Mouse (Mus musculus): Measurements from ENCODE around the gene Ldb3.

The Ldb3 gene

GRCm38 (mm10) chr14:34561647-34562046 is 26.8 kb downstream of the Ldb3 start:
- no peak for DNase-seq (ENCODE audit: low spot score)

DNA sequence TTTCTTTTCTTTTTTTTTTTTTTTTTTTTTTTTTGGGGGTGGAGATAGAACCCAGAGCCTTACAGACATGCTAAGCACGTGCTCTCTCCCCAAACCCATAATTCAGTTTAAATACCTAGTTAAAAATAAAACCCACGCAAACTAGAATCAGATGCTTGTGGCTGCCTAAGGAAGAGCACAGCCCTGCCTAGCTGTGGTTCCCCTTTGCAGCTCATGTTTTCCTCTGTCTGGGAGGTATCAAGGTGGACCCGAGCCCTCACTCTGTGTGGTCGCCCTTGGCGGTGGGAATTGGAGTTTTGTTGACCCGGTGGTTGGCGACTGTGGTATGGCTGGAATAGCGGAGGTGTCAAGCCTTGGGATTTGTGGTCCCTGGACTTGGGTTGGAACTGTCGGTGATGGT is 29.5 kb downstream of the Ldb3 start:
- DNase-seq (ENCODE audit: low spot score): no peak

GRCm38 (mm10) chr14:34555211-34555610 is 33.3 kb downstream of the Ldb3 start:
- DNase-seq (ENCODE audit: low spot score): no peak

- DNase-seq (ENCODE audit: low spot score): no peak
Measured at GRCm38 (mm10) chr14:34554047-34554446, 34.4 kb downstream of the Ldb3 start.

GRCm38 (mm10) chr14:34553470-34553869 is 35.0 kb downstream of the Ldb3 start:
- DNase-seq (ENCODE audit: low spot score): no peak

GRCm38 (mm10) chr14:34552226-34552625 is 36.3 kb downstream of the Ldb3 start:
- no peak for DNase-seq (ENCODE audit: low spot score)

DNA sequence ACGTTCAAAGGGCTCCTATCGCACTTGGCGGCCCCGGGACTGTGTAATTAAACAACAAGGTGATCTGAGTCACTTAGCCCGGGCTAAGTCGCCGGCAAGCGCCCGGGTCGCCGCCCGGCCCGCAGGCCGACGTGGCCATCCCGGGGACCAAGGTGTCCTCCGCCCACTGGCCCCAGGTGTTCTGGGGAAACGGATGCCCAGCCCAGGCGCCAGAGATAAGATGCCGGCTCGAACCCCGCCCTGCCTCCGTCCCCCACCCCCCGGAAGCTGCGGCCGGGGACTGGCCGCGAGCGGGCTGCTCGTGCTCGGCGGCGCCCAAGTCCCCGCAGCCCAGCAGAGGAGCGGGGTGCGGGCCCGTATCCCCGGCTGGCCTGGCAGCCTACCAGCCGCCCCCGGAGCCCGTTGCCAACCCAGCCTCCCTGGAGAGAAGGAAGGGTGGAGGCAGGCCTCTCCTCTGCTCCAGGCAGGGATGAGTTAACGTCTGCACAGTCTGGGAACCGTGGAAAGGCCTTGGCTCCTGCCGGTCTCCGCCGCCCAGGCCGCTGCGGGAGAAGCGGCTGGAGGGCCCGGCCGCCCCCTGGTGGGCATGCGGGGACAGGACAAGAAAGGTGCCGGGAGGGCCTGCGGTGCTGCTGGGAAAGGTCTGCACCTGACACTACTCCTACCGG is 39.3 kb downstream of the Ldb3 start:
- peak; percentile 80 for DNase-seq (ENCODE audit: low spot score)

DNA sequence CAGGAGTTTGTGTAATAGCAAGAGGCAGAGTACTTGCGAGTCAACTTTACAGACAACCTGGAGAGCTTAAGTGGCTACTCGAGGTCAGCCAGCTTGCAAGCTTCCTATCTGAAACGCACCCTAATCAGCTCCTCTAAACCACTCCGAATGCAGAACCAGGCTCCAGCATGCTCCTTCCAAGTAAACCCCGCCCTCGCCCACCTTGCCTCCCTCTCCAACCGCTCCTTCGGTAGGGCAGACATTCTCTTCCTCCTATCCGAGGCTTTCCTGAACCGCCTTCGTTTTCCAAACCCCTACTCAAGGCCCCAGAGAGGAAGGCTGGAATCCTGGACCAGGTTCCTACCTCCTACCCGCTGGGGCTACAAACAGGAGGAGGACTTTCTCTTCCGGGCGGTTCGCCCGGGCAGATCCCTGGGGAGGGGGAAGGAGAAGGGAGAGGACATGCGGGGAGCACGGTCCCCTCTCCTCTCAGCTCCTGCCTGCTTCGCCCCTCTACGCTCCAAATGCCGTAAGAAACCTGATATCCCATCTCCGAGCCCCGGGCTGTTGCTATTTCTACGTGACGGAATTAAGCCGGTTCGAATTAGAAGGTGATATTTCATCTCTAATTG is 40.0 kb downstream of the Ldb3 start:
- DNase-seq (ENCODE audit: low spot score): peak; percentile 52

DNA sequence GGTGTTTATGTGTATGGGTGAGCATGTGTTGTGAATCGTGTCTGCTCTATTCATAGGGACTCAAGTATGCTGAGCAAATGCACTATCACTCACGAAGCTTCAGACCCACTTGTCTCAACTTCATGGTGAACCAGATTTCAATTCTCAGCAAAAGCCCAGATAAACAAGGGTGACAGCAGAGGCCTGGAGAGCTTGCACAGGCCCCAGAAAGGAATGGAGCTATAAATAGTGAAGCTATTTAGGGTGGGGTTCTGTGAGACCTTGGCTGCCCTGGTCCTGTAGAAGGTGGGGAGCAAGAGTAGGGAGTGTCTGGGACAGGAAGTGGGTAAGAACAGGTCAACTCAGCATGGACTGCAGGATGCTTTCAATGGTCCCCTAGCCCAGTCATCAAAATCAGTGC is 43.9 kb downstream of the Ldb3 start:
- DNase-seq (ENCODE audit: low spot score): no peak

GRCm38 (mm10) chr14:34544001-34544400 is 44.5 kb downstream of the Ldb3 start:
- DNase-seq (ENCODE audit: low spot score): no peak

GRCm38 (mm10) chr14:34543596-34543995 is 44.9 kb downstream of the Ldb3 start:
- DNase-seq (ENCODE audit: low spot score): no peak

- no peak for DNase-seq (ENCODE audit: low spot score)
Measured at GRCm38 (mm10) chr14:34541896-34542295, 46.6 kb downstream of the Ldb3 start.

DNA sequence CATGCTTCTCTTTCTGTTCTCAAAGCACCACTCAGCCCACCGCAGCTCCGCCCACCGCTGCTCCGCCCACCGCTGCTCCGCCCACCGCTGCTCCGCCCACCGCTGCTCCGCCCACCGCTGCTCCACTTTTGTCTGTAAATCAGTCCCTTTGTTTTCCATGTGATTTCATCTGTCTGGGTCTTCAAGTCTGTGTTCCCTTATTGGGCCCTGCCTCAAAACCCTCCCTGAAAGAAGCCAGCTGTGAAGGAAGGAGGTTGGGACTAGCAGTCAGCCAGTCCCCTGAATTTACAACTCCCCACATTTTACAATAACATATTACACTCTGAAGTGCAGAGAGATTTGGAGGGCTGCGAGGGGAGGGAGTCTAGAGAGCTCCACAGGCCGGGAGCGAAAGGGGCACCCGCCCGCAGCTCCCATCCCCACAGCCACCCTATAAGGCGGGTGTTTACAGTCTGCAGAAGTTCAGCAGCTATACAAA is 47.8 kb downstream of the Ldb3 start:
- DNase-seq (ENCODE audit: low spot score): peak; percentile 46

- DNase-seq (ENCODE audit: low spot score): no peak
Measured at GRCm38 (mm10) chr14:34535883-34536282, 52.6 kb downstream of the Ldb3 start.

- DNase-seq (ENCODE audit: low spot score): no peak
Measured at GRCm38 (mm10) chr14:34533537-34533936, 54.9 kb downstream of the Ldb3 start.

DNA sequence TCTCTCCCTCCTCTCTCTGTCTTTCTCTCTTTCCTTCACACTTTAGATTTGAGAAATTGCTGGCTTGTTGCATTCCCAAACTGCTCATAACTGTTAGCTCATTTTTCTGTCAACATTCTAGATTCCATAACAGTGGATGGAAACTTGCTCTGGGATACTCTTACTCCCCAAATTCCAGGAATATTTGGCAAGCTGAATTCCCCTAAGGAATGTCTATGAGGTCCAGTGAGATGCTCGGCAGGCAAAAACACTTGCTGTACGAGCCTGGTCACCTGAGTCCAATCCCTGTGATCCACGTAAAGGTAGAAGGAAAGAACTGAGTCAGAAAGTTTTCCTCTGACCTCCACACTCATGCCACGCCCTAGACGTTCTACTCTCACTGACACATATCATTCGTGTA is 55.9 kb downstream of the Ldb3 start:
- no peak for DNase-seq (ENCODE audit: low spot score)

- DNase-seq (ENCODE audit: low spot score): no peak
Measured at GRCm38 (mm10) chr14:34528804-34529203, 59.7 kb downstream of the Ldb3 start.

DNA sequence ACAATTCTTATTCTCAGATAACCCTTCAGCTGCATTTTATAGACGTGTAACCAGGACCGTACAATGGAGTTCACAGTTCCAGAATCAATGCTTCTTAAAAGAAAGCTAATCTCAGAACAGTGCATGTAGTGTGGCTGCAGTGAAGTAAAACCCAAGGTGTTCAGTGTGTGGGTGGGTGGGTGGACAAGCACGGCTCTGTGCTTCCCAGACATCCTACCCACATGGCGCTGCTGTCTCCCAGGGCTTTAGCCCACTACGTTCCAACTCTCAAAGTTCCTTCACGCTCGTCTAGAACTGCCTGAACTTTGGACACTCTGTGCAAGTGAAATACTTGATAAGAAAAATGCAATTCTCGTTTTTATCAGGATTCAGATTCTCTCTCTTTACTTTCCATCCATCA is 65.8 kb downstream of the Ldb3 start, which contains the start of gene 9230112D13Rik:
Gene 9230112D13Rik (minus strand): TSS at position 101 of the 400 bp plus-strand sequence.
- DNase-seq (ENCODE audit: low spot score): no peak

- no peak for DNase-seq (ENCODE audit: low spot score)
Measured at GRCm38 (mm10) chr14:34517959-34518544, 70.4 kb downstream of the Ldb3 start.

GRCm38 (mm10) chr14:34516960-34517577 is 71.4 kb downstream of the Ldb3 start:
- DNase-seq (ENCODE audit: low spot score): no peak

DNA sequence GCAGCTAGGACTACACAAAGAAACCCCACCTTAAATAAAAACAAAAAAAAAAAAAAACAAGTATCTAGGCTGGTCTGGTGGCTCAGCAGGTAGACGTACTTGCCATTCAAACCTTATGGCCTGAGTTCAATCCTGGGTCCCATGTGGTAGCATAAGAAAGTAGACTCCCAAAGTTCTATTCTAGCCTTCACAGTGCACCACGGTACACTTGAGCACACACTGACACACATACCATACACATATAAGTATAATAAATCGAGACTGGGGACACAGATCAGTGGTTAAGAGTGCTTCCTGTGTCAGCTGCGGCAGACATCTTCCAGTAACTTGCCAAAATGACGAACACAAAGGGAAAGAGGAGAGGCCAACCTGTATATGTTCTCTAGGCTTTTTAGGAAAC is 72.6 kb downstream of the Ldb3 start:
- DNase-seq (ENCODE audit: low spot score): no peak

- no peak for DNase-seq (ENCODE audit: low spot score)
Measured at GRCm38 (mm10) chr14:34514120-34514519, 74.4 kb downstream of the Ldb3 start.

DNA sequence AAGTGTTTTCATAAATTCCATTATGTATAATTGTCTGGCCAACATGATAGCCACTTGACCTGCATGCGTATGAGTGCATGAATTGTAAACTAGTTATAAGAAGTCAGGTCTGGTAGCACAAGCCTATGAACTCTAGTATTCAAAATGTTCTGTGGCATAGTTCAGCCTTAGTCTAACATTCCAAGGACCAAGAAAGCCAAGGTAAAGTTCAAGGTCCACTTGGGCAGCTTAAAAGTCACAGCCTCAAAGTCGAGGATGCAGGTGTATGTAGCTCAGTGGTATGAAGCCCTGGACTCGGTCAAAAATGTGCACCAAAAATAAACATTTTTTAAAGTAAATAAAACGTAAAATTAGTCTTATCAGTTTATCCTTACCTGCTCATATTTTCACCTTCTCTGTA is 75.9 kb downstream of the Ldb3 start:
- no peak for DNase-seq (ENCODE audit: low spot score)
